In the genomic region with DNA sequence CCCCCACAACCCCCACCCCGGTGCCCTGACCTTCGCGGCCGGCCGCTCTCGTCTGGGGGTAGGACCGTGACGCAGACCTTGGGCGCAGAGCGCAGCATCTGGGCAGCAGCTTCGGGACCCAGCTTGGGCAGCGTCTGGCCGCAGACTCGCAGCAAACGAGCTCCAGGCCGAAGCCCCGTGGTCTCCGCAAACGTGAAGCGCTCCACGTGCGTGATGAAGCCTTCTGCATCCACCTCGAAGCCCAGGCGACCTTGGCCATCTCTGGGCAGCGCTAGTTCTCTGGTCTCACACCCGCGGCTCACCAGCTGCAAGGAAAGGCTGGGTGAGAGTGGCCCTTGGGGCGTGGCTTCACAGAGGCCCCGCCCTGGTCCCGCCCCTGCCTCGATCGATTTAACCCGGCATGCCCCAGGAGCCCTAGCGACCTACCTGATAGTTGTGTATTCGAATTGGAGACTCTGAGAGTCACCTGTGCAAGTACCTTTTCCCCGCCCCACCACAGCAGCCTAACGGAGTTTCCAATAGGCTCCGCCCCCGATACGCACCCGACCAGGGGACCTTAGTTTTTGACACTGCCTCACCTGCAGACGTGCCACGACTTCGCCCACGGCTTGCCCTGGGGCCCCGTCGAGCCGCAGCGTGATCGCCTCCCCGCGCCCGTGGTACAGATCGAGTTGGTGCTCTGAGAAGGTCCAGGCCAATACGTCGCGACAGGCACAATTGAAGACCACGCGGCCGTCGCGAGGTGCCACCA, we compare ENCODE assay signal across 8 mouse cellular contexts. TPM values are rescaled to one million over a fixed set of nuclear protein-coding genes. Genes with fewer than 3 reads are reported as not detected.
DNase-seq lines count a peak whose midpoint lies in the region; ATAC-seq and TF ChIP-seq lines count a peak whose summit lies in the region.

No protein-coding gene starts in this region.

- no peaks in the 10 kb centered on the region for H3K9me3 ChIP-seq in liver, embryonic 12.5 days (replicated peaks)
- no peaks in the 10 kb centered on the region for H3K9me3 ChIP-seq in stomach, embryonic 16.5 days (replicated peaks; ENCODE audit: control insufficient read depth, low read length)

- H3K36me3 ChIP-seq in liver, embryonic 12.5 days: peaks cover 92% of the 10 kb centered on the region
- H3K36me3 ChIP-seq in stomach, embryonic 16.5 days (ENCODE audit: control insufficient read depth, insufficient read depth, low read length): peaks cover 13% of the 10 kb centered on the region; the same call in 1 of the 2 replicates

- peak overlapping the region; percentile 56 for H3K4me3 ChIP-seq in cerebellum, adult 2 months (replicated peaks; ENCODE audit: insufficient read depth, low read depth, low read length)
- peak overlapping the region; percentile 24 for H3K4me3 ChIP-seq in liver, embryonic 12.5 days
- peak overlapping the region; percentile 42 for H3K4me3 ChIP-seq in stomach, embryonic 16.5 days (replicated peaks; ENCODE audit: low read length)

- ATAC-seq in cerebellum, adult (ENCODE audit: insufficient number of reproducible peaks, low FRiP score, low TSS enrichment): no peak
- ATAC-seq in liver, embryonic 12.5 days: 0 out of 2 replicates have a peak, but pooled peaks have one; percentile 27
- peak; percentile 85 for ATAC-seq in stomach, embryonic 16.5 days (ENCODE audit: insufficient read depth, low FRiP score)
- no peak for ATAC-seq in erythroid progenitor cell, adult 5-6 weeks (replicated peaks; ENCODE audit: low FRiP score, poor library complexity, severe bottlenecking)

- DNase-seq in cerebellum, adult 2 months: no peak
- peak; percentile 88 for DNase-seq in R1 (ENCODE audit: low read depth, low spot score)
- DNase-seq in forelimb bud, embryonic 11.5 days (ENCODE audit: low read depth, low spot score): peak; percentile 56
- DNase-seq in thymus, postnatal 25 days: no peak

- H3K27me3 ChIP-seq in cerebellum, adult 2 months (ENCODE audit: control insufficient read depth, insufficient read depth, low read length): 0 out of 2 replicates have a peak, but pooled peaks cover 2% of the 10 kb centered on the region
- no peaks in the 10 kb centered on the region for H3K27me3 ChIP-seq in liver, embryonic 12.5 days (replicated peaks)
- 0 out of 2 replicates have a peak, but pooled peaks cover 6% of the 10 kb centered on the region for H3K27me3 ChIP-seq in stomach, embryonic 16.5 days (ENCODE audit: control insufficient read depth, insufficient read depth, low read length)

- TF ChIP-seq CTCF in cerebellum, adult 2 months (IDR thresholded peaks at IDR 0.05; ENCODE audit: borderline replicate concordance, insufficient read depth, low read depth, low read length): no peak

- no peak overlapping the region for H3K27ac ChIP-seq in cerebellum, adult 2 months (ENCODE audit: insufficient read depth, low read length)
- H3K27ac ChIP-seq in liver, embryonic 12.5 days: no peak overlapping the region
- no peak overlapping the region for H3K27ac ChIP-seq in stomach, embryonic 16.5 days (ENCODE audit: low read length)

- peaks cover 3% of the 10 kb centered on the region; the same call in 1 of the 2 replicates for H3K4me1 ChIP-seq in cerebellum, adult 2 months (ENCODE audit: control insufficient read depth, insufficient read depth, low read length)
- H3K4me1 ChIP-seq in liver, embryonic 12.5 days: peaks cover 42% of the 10 kb centered on the region
- peaks cover 14% of the 10 kb centered on the region for H3K4me1 ChIP-seq in stomach, embryonic 16.5 days (ENCODE audit: control insufficient read depth, insufficient read depth, low read length)

- peak overlapping the region; percentile 47 for H3K4me2 ChIP-seq in liver, embryonic 12.5 days
- peak overlapping the region; percentile 68 for H3K4me2 ChIP-seq in stomach, embryonic 16.5 days (ENCODE audit: low read depth, low read length)

- no peak overlapping the region for H3K9ac ChIP-seq in liver, embryonic 12.5 days
- peak overlapping the region; percentile 51 for H3K9ac ChIP-seq in stomach, embryonic 16.5 days (ENCODE audit: low read length)

- no peak for TF ChIP-seq POLR2A in cerebellum, adult 2 months (IDR thresholded peaks at IDR 0.05; ENCODE audit: borderline replicate concordance, insufficient read depth, low read length)

- 7% methylated on average over 61 of the region's 62 CpGs for WGBS in cerebellum, adult 2 months
- 75% methylated on average over 61 of the region's 62 CpGs for WGBS in liver, embryonic 12.5 days (ENCODE audit: insufficient replicate concordance)
- WGBS in stomach, embryonic 16.5 days: 20% methylated on average over 62 of the region's 62 CpGs

RNA-seq across cellular contexts. Expression of a gene that starts 9.4 kb away (rescaled TPM):
- polyA plus RNA-seq in cerebellum, adult 2 months (2012; rRNA removed): 12.4 and 14.8 TPM in 2 replicates
- 41.4 and 41.8 TPM in 2 replicates for polyA plus RNA-seq in liver, embryonic 12.5 days (2016; fragmentation: Nextera tagmentation; extraction: Ambion mirVana)
- polyA plus RNA-seq in stomach, embryonic 16.5 days (2015; fragmentation: Nextera tagmentation; extraction: Ambion mirVana): 17.3 and 18.1 TPM in 2 replicates
- total RNA-seq in erythroid progenitor cell, adult 5-6 weeks (2015; ENCODE audit: low replicate concordance): 97.7 and 126 TPM in 2 replicates
- total RNA-seq in erythroid progenitor cell, adult 5-6 weeks (2017; ENCODE audit: low replicate concordance): 127 and 129 TPM in 2 replicates

RNA-seq across cellular contexts. Expression of a gene that starts 16.9 kb away (rescaled TPM):
- 39.0 and 40.3 TPM in 2 replicates for polyA plus RNA-seq in cerebellum, adult 2 months (2012; rRNA removed)
- 32.1 and 33.6 TPM in 2 replicates for polyA plus RNA-seq in liver, embryonic 12.5 days (2016; fragmentation: Nextera tagmentation; extraction: Ambion mirVana)
- 47.9 and 50.3 TPM in 2 replicates for polyA plus RNA-seq in stomach, embryonic 16.5 days (2015; fragmentation: Nextera tagmentation; extraction: Ambion mirVana)
- 18.4 and 26.0 TPM in 2 replicates for total RNA-seq in erythroid progenitor cell, adult 5-6 weeks (2015; ENCODE audit: low replicate concordance)
- total RNA-seq in erythroid progenitor cell, adult 5-6 weeks (2017; ENCODE audit: low replicate concordance): 7.2 and 14.8 TPM in 2 replicates

RNA-seq across cellular contexts. Expression of a gene that starts 34.4 kb away (rescaled TPM):
- 28.6 and 29.7 TPM in 2 replicates for polyA plus RNA-seq in cerebellum, adult 2 months (2012; rRNA removed)
- polyA plus RNA-seq in liver, embryonic 12.5 days (2016; fragmentation: Nextera tagmentation; extraction: Ambion mirVana): 25.8 and 27.7 TPM in 2 replicates
- polyA plus RNA-seq in stomach, embryonic 16.5 days (2015; fragmentation: Nextera tagmentation; extraction: Ambion mirVana): 20.0 and 20.2 TPM in 2 replicates
- total RNA-seq in erythroid progenitor cell, adult 5-6 weeks (2015; ENCODE audit: low replicate concordance): 12.2 and 13.7 TPM in 2 replicates
- 9.4 and 14.1 TPM in 2 replicates for total RNA-seq in erythroid progenitor cell, adult 5-6 weeks (2017; ENCODE audit: low replicate concordance)

RNA-seq across cellular contexts. Expression of a gene that starts 34.6 kb away (rescaled TPM):
- polyA plus RNA-seq in cerebellum, adult 2 months (2012; rRNA removed): 65.0 and 65.1 TPM in 2 replicates
- polyA plus RNA-seq in liver, embryonic 12.5 days (2016; fragmentation: Nextera tagmentation; extraction: Ambion mirVana): 18.4 and 18.6 TPM in 2 replicates
- 17.2 and 17.4 TPM in 2 replicates for polyA plus RNA-seq in stomach, embryonic 16.5 days (2015; fragmentation: Nextera tagmentation; extraction: Ambion mirVana)
- 31.4 and 61.3 TPM in 2 replicates for total RNA-seq in erythroid progenitor cell, adult 5-6 weeks (2015; ENCODE audit: low replicate concordance)
- total RNA-seq in erythroid progenitor cell, adult 5-6 weeks (2017; ENCODE audit: low replicate concordance): 44.7 and 54.5 TPM in 2 replicates

RNA-seq across cellular contexts. Expression of a gene that starts 44.1 kb away (rescaled TPM):
- 139 and 143 TPM in 2 replicates for polyA plus RNA-seq in cerebellum, adult 2 months (2012; rRNA removed)
- polyA plus RNA-seq in liver, embryonic 12.5 days (2016; fragmentation: Nextera tagmentation; extraction: Ambion mirVana): 24.9 and 26.8 TPM in 2 replicates
- polyA plus RNA-seq in stomach, embryonic 16.5 days (2015; fragmentation: Nextera tagmentation; extraction: Ambion mirVana): 43.3 and 45.2 TPM in 2 replicates
- 31.0 and 42.8 TPM in 2 replicates for total RNA-seq in erythroid progenitor cell, adult 5-6 weeks (2015; ENCODE audit: low replicate concordance)
- 29.1 and 35.0 TPM in 2 replicates for total RNA-seq in erythroid progenitor cell, adult 5-6 weeks (2017; ENCODE audit: low replicate concordance)

Comparison
In these comparisons a context has a peak if more than half of its experiments do, and no peak if none do; other contexts are left out.
1. DNase-seq: peak in R1 (single experiment) and forelimb bud, embryonic 11.5 days (single experiment); none in cerebellum, adult 2 months (0 of 2) and thymus, postnatal 25 days (single experiment).
2. ATAC-seq: peak in liver, embryonic 12.5 days (single experiment) and stomach, embryonic 16.5 days (single experiment); none in cerebellum, adult (single experiment) and erythroid progenitor cell, adult 5-6 weeks (single experiment).
3. Peak in every context shown above with its lines, with median percentiles within 50 percentile points of each other: H3K4me3 ChIP-seq.